Mouse (Mus musculus) ovary, adult 2 months (tissue): ENCODE measurements around the gene Chmp2b. TPM values are rescaled to one million over a fixed set of nuclear protein-coding genes. Genes with fewer than 3 reads are reported as not detected.

ENCODE experiments used
- polyA plus RNA-seq: library from polyadenylated mRNA; depleted of rRNA; stranded (reverse); fragments of >200 nt; gene quantifications from 2 replicates; pipeline ENCODE4 v1.2.3, GENCODE M21; 2012; rRNA removed

Gene Chmp2b
- 13.7 and 33.8 TPM in 2 replicates for polyA plus RNA-seq

DNA sequence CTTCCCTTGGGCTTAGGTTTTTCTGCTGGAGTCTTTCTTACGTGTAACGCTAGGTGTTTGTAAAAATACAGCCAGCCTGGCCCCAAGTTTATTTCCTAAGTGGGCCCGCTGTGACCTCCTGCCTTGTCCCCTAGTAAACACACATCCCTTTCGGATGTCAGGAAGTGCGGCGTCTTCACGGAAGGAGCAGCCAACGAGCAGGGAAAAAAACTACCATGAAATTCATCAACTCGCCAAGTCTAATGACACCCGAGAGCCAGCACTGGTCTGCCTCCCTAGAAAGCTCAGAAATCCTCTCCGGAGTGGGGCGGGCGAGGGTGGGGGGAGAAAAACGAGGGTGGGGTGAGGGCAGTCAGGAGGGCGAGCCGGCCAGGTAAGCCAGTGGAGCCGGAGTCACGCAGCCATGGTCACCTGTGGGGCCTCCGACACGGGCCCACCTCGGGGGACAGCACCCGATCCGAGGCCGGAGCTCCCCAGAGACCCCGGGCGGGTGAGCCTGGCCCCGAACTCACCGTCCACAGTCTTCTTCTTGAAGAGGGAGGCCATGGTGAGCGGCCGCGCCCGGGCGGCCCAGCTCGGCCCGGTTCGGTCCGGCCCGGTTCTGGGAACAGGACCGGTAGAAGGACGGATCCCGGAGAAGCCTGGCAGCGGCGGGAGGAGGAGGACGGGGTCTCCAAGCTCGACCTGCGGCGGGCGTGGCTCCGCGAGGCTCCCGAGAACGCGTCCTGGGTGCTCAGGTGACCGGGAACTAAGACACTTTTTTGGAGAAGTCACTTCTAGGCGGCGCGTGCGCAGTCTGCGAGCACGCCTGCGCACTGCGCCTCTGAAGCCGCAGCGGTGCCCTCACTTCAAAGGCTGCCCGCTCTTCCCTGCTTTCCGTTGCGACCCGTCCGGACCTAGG, at the start of gene Chmp2b:
Chmp2b (minus strand) TSS at position 764 of the 901 bp plus-strand sequence.

DNA sequence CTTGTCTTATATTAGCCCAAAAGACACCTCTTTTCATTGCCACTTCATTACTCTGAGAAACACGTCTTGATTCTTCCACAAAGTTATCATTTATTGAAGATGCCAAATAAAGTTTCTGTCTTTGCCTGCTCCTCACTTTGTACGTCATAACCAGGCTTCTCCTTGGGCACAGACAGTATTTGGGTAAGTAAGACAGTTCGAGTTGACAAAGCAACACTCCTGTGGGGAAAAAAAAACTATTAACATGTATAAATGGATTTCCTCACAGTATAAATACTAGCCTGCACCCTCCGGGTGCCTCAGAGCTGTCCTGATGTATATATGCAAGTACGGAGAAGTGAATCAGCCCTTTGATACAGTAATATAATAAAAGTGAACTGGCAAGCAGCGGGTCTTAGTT, 42.3 kb downstream of the Chmp2b start, which contains the start of gene Pou1f1:
Pou1f1 (plus strand) TSS at position 301 of the 400 bp plus-strand sequence.

Other genes starting within 250 kb of the Chmp2b start
- not detected in 2 replicates for gene Pou1f1, start 42.2 kb downstream of the Chmp2b start, polyA plus RNA-seq